Mouse (Mus musculus): ENCODE data around the gene Nrbp1. TPM values are rescaled to one million over a fixed set of nuclear protein-coding genes. Genes with fewer than 3 reads are reported as not detected.

Nrbp1 gene
- polyA plus RNA-seq, 1 experiment from 2014 or later: 141 TPM

DNA sequence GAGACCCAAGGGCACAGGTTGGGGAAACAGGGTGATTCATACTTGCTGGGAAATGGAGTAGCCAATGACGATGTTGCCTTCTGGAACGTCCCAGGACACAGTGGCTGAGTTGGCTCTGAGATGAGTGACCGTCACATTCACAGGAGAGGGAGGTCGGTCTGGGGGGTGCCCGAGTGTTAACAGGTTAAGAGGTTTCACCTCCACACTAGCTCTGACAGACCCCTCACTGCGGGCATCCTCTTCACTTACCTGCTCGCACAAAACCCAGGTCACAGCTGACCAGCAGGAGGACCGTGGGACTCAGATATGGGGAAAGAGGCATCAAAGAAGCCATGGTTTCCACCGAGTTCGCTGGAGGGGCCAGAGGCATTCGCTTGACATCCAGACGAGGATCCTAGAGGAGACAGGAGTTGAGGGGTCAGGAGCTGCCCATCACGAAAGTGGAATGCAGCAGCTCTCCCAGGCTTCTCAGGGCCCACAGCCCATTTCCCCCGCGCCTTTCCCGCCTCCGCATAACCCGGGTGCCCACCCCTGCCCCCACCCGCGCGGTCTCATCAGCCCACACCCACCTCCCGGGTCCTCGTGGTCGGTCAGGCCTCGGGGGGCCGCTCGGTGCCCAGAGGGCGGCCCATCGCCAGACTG, 54.4 kb downstream of the Nrbp1 start:
- Histone ChIP-seq H3K9me3 (ENCODE audit: control insufficient read depth, low read length) (no peaks in the 10 kb centered on the region), H3K4me2 (replicated peaks; ENCODE audit: low read depth, low read length) (peak overlapping the region; percentile 96), H3K27me3 (ENCODE audit: control insufficient read depth, insufficient read depth, low read length) (no peaks in the 10 kb centered on the region), H3K9ac (ENCODE audit: low read depth, low read length) (peak overlapping the region; percentile 96), H3K36me3 (ENCODE audit: control insufficient read depth, insufficient read depth, low read length) (no peaks in the 10 kb centered on the region), H3K27ac (ENCODE audit: low read depth, low read length) (peak overlapping the region; percentile 58; the same call in 1 of the 2 replicates), H3K4me1 (replicated peaks; ENCODE audit: control insufficient read depth, insufficient read depth, low read length) (peaks cover 10% of the 10 kb centered on the region), H3K4me3 (ENCODE audit: low read depth, low read length) (peak overlapping the region; percentile 81)
- DNase-seq (ENCODE audit: low spot score) (peak; percentile 42), ATAC-seq (ENCODE audit: low FRiP score) (peak; percentile 1; the same call in 1 of the 2 replicates)
- WGBS: 6% methylated on average over 25 of the region's 29 CpGs

DNA sequence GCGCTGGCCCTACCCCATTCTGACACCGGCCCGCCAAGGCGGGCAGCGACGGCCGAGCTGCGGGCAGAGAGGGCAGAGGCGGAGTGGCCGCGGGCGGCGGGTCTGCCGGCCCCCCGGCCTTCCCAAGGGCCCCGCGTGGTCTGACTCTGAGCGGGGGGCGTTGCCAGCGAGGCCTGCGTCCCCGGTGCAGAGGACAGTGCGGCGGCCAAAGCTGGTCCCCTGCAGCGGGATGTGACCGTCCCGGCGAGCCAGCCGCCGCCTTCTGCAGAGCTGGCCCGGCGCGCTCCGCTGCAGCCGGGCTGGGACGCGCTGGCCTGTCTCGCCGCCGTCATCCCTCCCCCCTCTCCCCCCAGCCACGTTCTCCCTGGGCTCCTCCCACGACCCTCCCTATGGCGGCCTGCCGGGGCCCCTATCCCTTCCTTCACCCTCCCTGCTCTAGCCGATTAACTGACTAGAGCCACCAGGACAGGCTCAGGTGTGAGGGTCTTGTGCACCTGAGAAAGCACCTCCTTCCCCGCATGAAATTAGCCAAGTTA, 55.0 kb downstream of the Nrbp1 start, which contains the start of gene Fndc4:
Fndc4 (minus strand) TSS at position 475 of the 536 bp plus-strand sequence.
- H3K4me3 ChIP-seq (ENCODE audit: low read depth, low read length): peak within 1 kb of the TSS; percentile 81
- H3K36me3 ChIP-seq (ENCODE audit: control insufficient read depth, insufficient read depth, low read length): no peaks in the 10 kb centered on the region
- DNase-seq (ENCODE audit: low spot score) (peak; percentile 81), ATAC-seq (ENCODE audit: low FRiP score) (peak; percentile 73)
- H3K27me3 ChIP-seq (ENCODE audit: control insufficient read depth, insufficient read depth, low read length): no peaks in the 10 kb centered on the region
- peaks cover 8% of the 10 kb centered on the region for H3K4me1 ChIP-seq (replicated peaks; ENCODE audit: control insufficient read depth, insufficient read depth, low read length)
- WGBS: under 1% methylated on average over 32 of the region's 46 CpGs
- peak within 1 kb of the TSS; percentile 58; the same call in 1 of the 2 replicates for H3K27ac ChIP-seq (ENCODE audit: low read depth, low read length)
- H3K9ac ChIP-seq (ENCODE audit: low read depth, low read length): peak within 1 kb of the TSS; percentile 96
- H3K9me3 ChIP-seq (ENCODE audit: control insufficient read depth, low read length): no peaks in the 10 kb centered on the region
- H3K4me2 ChIP-seq (replicated peaks; ENCODE audit: low read depth, low read length): peak within 1 kb of the TSS; percentile 96

DNA sequence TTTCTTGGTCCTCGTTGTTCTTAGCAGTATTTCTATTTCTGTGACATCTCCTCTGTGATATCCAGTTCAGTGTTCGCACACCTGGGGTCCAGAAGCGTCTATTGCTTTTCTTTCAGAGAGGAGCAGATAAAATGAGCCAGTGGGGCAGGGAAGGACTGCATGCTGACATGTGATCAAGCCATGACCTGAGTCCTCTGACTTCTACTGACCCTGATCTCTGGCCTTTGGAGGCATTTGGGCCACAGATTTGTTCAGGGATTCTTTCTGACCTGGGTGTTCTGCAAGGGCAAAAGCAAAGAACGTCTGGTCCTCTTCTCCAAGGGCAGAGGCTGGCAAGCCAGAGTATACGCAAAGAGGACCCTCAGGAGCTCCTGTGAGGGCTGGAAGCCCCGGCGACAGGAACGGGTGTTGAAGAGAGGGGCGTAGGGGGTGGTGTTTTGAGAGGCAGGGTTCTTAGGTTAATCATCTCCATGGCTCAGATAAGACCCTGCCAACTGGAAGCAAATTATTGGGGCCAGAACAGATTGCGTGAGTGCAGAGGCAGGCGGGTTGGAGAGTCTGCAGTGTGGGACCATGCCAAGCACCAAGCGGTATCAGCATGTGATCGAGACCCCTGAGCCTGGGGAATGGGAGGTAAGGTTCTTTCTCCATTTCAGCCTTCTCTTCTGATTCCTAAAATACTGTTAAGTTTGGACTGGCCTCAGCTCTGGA, 56.5 kb downstream of the Nrbp1 start, which contains the start of gene Gckr:
Gckr (plus strand) TSS at position 397 of the 711 bp plus-strand sequence.
- H3K9me3 ChIP-seq (ENCODE audit: control insufficient read depth, low read length): no peaks in the 10 kb centered on the region
- ATAC-seq (ENCODE audit: low FRiP score): no peak
- WGBS: 69% methylated on average over 13 of the region's 13 CpGs
- no peak for DNase-seq (ENCODE audit: low spot score)
- H3K9ac ChIP-seq (ENCODE audit: low read depth, low read length): no peak within 1 kb of the TSS
- peaks cover 8% of the 10 kb centered on the region for H3K4me1 ChIP-seq (replicated peaks; ENCODE audit: control insufficient read depth, insufficient read depth, low read length)
- H3K4me3 ChIP-seq (ENCODE audit: low read depth, low read length): peak within 1 kb of the TSS; percentile 81
- H3K27ac ChIP-seq (ENCODE audit: low read depth, low read length): no peak within 1 kb of the TSS
- H3K4me2 ChIP-seq (replicated peaks; ENCODE audit: low read depth, low read length): peak within 1 kb of the TSS; percentile 96; the same call in 1 of the 2 replicates
- no peaks in the 10 kb centered on the region for H3K36me3 ChIP-seq (ENCODE audit: control insufficient read depth, insufficient read depth, low read length)
- H3K27me3 ChIP-seq (ENCODE audit: control insufficient read depth, insufficient read depth, low read length): no peaks in the 10 kb centered on the region

DNA sequence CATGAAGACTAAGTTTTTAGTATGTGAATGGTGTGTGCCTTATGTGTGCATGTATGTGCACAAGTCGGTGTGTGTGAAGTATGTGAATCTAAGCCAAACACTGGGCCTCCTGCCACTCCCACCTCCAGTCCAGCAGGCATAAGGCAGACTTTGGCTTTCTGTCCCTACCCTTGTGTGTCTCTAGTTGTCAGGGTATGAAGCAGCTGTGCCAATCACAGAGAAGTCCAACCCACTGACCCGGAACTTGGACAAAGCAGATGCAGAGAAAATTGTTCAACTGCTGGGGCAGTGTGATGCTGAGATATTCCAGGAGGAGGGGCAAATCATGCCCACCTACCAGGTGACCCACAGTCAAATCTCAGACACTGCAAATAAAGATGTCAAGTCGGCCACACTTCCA, 57.3 kb downstream of the Nrbp1 start:
- no peak for ATAC-seq (ENCODE audit: low FRiP score)
- WGBS: 81% methylated on average over 3 of the region's 3 CpGs
- no peaks in the 10 kb centered on the region for H3K9me3 ChIP-seq (ENCODE audit: control insufficient read depth, low read length)

DNA sequence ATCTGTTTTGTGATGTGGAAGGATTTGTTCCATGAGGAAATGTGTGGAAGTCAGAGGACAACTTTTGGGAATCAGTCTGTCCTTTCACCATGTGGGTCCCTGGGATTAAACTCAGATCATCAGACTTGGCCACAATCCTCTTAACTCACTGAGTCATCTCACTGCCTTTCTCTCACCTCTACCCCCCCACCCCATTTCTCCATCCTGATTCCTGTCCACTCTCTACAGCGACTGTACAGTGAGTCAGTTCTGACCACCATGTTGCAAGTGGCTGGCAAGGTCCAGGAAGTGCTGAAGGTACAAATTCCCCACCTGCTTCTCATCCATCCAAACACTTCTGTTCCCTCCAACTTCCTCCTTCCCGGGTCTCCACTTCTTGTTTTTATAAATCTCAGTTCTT, 57.8 kb downstream of the Nrbp1 start:
- H3K36me3 ChIP-seq (ENCODE audit: control insufficient read depth, insufficient read depth, low read length): no peaks in the 10 kb centered on the region
- H3K9ac ChIP-seq (ENCODE audit: low read depth, low read length): no peak overlapping the region
- H3K4me2 ChIP-seq (replicated peaks; ENCODE audit: low read depth, low read length): no peak overlapping the region
- H3K9me3 ChIP-seq (ENCODE audit: control insufficient read depth, low read length): no peaks in the 10 kb centered on the region
- H3K27ac ChIP-seq (ENCODE audit: low read depth, low read length): no peak overlapping the region
- DNase-seq (ENCODE audit: low spot score) (no peak), ATAC-seq (ENCODE audit: low FRiP score) (no peak)
- WGBS: 69% methylated on average over 2 of the region's 2 CpGs
- H3K4me3 ChIP-seq (ENCODE audit: low read depth, low read length): no peak overlapping the region
- H3K27me3 ChIP-seq (ENCODE audit: control insufficient read depth, insufficient read depth, low read length): no peaks in the 10 kb centered on the region
- peaks cover 8% of the 10 kb centered on the region for H3K4me1 ChIP-seq (replicated peaks; ENCODE audit: control insufficient read depth, insufficient read depth, low read length)

More for the DNA sequence above, 57.3 kb downstream of the Nrbp1 start:
- Histone ChIP-seq H3K4me1 (replicated peaks; ENCODE audit: control insufficient read depth, insufficient read depth, low read length) (peaks cover 8% of the 10 kb centered on the region), H3K27me3 (ENCODE audit: control insufficient read depth, insufficient read depth, low read length) (no peaks in the 10 kb centered on the region), H3K4me3 (ENCODE audit: low read depth, low read length) (no peak overlapping the region), H3K4me2 (replicated peaks; ENCODE audit: low read depth, low read length) (no peak overlapping the region), H3K9ac (ENCODE audit: low read depth, low read length) (no peak overlapping the region), H3K27ac (ENCODE audit: low read depth, low read length) (no peak overlapping the region), H3K36me3 (ENCODE audit: control insufficient read depth, insufficient read depth, low read length) (no peaks in the 10 kb centered on the region)
- no peak for DNase-seq (ENCODE audit: low spot score)

Other genes with a start within 250 kb of the Nrbp1 start
- 111 and 117 TPM in 2 replicates for gene Atraid, start 192.6 kb upstream of the Nrbp1 start, polyA plus RNA-seq (2014; fragmentation: Nextera tagmentation; extraction: Ambion mirVana)
- 6.3 and 7.6 TPM in 2 replicates for gene Slc5a6, start 191.9 kb upstream of the Nrbp1 start, polyA plus RNA-seq (2014; fragmentation: Nextera tagmentation; extraction: Ambion mirVana)
- 19.7 and 19.8 TPM in 2 replicates for gene Cad, start 186.1 kb upstream of the Nrbp1 start, polyA plus RNA-seq (2014; fragmentation: Nextera tagmentation; extraction: Ambion mirVana)
- not detected in 2 replicates for gene Dnajc5g, start 134.6 kb upstream of the Nrbp1 start, polyA plus RNA-seq (2014; fragmentation: Nextera tagmentation; extraction: Ambion mirVana)
- 8.4 and 9.2 TPM in 2 replicates for gene Slc30a3, start 132.6 kb upstream of the Nrbp1 start, polyA plus RNA-seq (2014; fragmentation: Nextera tagmentation; extraction: Ambion mirVana)
- 0.10 TPM in 1 of 2 replicates, not detected in the other for gene Trim54, start 124.2 kb upstream of the Nrbp1 start, polyA plus RNA-seq (2014; fragmentation: Nextera tagmentation; extraction: Ambion mirVana)
- not detected in 2 replicates for gene Ucn, start 102.0 kb upstream of the Nrbp1 start, polyA plus RNA-seq (2014; fragmentation: Nextera tagmentation; extraction: Ambion mirVana)
- gene Mpv17, start 86.6 kb upstream of the Nrbp1 start, polyA plus RNA-seq (2014; fragmentation: Nextera tagmentation; extraction: Ambion mirVana): 49.9 and 57.1 TPM in 2 replicates
- gene Gm29609, start 61.0 kb upstream of the Nrbp1 start, polyA plus RNA-seq (2014; fragmentation: Nextera tagmentation; extraction: Ambion mirVana): 0.46 and 1.4 TPM in 2 replicates
- gene Gtf3c2, start 60.7 kb upstream of the Nrbp1 start, polyA plus RNA-seq (2014; fragmentation: Nextera tagmentation; extraction: Ambion mirVana): 66.4 and 72.6 TPM in 2 replicates
- 133 and 146 TPM in 2 replicates for gene Snx17, start 47.6 kb upstream of the Nrbp1 start, polyA plus RNA-seq (2014; fragmentation: Nextera tagmentation; extraction: Ambion mirVana)
- gene Eif2b4, start 47.4 kb upstream of the Nrbp1 start, polyA plus RNA-seq (2014; fragmentation: Nextera tagmentation; extraction: Ambion mirVana): 65.8 and 66.5 TPM in 2 replicates
- 4.9 and 5.7 TPM in 2 replicates for gene Zfp513, start 38.6 kb upstream of the Nrbp1 start, polyA plus RNA-seq (2014; fragmentation: Nextera tagmentation; extraction: Ambion mirVana)
- gene Ppm1g, start 20.2 kb upstream of the Nrbp1 start, polyA plus RNA-seq (2014; fragmentation: Nextera tagmentation; extraction: Ambion mirVana): 148 and 156 TPM in 2 replicates
- gene Gm9970, start 368 bp downstream of the Nrbp1 start, polyA plus RNA-seq (2014; fragmentation: Nextera tagmentation; extraction: Ambion mirVana): 0.50 and 0.80 TPM in 2 replicates
- gene Krtcap3, start 10.8 kb downstream of the Nrbp1 start, polyA plus RNA-seq (2014; fragmentation: Nextera tagmentation; extraction: Ambion mirVana): 3.4 and 5.6 TPM in 2 replicates
- gene Ift172, start 50.3 kb downstream of the Nrbp1 start, polyA plus RNA-seq (2014; fragmentation: Nextera tagmentation; extraction: Ambion mirVana): 28.8 and 30.8 TPM in 2 replicates
- 46.7 and 50.6 TPM in 2 replicates for gene Fndc4, start 55.2 kb downstream of the Nrbp1 start, polyA plus RNA-seq (2014; fragmentation: Nextera tagmentation; extraction: Ambion mirVana)
- not detected in 2 replicates for gene Gckr, start 56.6 kb downstream of the Nrbp1 start, polyA plus RNA-seq (2014; fragmentation: Nextera tagmentation; extraction: Ambion mirVana)
- 69.4 and 79.6 TPM in 2 replicates for gene Zfp512, start 211.6 kb downstream of the Nrbp1 start, polyA plus RNA-seq (2014; fragmentation: Nextera tagmentation; extraction: Ambion mirVana)
- gene 4930548H24Rik, start 244.9 kb downstream of the Nrbp1 start, polyA plus RNA-seq (2014; fragmentation: Nextera tagmentation; extraction: Ambion mirVana): 0.08 TPM in 1 of 2 replicates, not detected in the other

Data from hindbrain, embryonic 11.5 days (tissue).